Mouse (Mus musculus) large intestine, adult 2 months (tissue): ENCODE measurements around the gene Pom121l2. TPM values are rescaled to one million over a fixed set of nuclear protein-coding genes. Genes with fewer than 3 reads are reported as not detected.

Source experiments
- DNase-seq: peaks from one replicate; pipeline ENCODE4 v3.0.0-alpha.2; 2012; ENCODE audit warnings: low read depth, low spot score
- WGBS: fragments of 180-500 bp; shearing (Covaris S2); methylation state at CpG from one replicate; pipeline ENCODE4 v1.1.7; 2018; 5-methylcytosine and 5-hydroxymethylcytosine counted together
- polyA plus RNA-seq: library from polyadenylated mRNA; depleted of rRNA; stranded (reverse); fragments of >200 nt; gene quantifications from 2 replicates; pipeline ENCODE4 v1.2.3, GENCODE M21; 2012; rRNA removed

Pom121l2 gene
- polyA plus RNA-seq: not detected in 2 replicates

DNA sequence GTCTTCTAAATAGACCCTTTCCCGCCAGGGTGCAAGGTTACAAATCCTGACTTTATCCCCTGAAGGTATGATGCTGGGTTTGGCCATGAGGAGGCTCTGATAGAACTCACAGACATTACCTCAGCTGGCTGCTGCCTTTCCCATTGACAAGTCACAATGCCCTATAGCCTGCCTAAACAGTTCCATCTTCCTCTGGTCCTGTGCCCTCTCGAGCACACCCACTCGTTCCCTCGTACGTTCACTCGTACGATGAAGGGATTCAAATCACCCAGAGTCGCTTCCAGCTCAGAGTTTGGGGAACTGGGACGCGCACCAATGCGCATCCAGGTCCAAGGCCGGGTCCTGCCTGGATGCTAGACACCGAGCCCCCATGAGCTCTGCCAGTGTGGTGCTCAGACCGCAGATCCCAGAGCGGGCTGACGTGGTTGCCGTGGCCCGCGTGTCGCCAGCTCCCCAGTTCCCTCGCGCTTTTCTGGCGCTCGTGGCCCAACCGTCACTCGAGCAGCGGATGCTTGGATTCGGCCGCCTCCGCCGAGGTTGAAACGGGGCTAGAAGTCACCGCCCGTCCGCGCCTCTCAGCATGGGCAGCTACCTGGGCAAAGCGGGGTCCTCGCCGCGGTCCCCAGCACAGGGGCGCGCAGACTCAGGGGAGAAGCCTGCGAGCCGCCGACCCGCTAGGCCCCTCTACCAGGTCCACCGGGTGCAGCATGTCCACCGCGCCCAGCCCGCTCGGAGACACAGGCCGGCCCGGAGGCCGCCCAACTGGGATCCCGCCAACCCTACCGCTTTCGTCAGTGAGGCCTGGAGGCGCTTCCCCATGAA, at the start of gene Pom121l2:
Gene Pom121l2 (plus strand): TSS at position 214 of the 822 bp plus-strand sequence.
- 3% methylated on average over 58 of the region's 58 CpGs for WGBS
- DNase-seq: no peak

DNA sequence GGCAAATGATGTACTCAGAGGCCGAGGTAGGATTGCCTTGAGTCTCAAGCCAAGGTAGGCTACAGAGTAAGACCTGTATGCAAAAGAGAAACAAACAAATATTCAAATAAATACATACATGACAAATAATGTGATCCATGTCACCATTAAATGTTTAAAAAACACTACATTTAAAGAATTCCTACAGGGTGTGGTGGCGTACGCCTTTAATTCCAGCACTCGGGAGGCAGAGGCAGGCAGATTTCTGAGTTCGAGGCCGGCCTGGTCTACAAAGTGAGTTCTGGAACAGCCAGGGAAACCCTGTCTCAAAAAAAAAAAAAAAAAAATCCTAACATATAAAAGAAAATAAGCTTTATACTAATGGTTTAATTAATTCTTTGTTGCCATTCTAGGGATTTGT, 49.3 kb upstream of the Pom121l2 start:
- WGBS: 90% methylated on average over 6 of the region's 6 CpGs
- no peak for DNase-seq

DNA sequence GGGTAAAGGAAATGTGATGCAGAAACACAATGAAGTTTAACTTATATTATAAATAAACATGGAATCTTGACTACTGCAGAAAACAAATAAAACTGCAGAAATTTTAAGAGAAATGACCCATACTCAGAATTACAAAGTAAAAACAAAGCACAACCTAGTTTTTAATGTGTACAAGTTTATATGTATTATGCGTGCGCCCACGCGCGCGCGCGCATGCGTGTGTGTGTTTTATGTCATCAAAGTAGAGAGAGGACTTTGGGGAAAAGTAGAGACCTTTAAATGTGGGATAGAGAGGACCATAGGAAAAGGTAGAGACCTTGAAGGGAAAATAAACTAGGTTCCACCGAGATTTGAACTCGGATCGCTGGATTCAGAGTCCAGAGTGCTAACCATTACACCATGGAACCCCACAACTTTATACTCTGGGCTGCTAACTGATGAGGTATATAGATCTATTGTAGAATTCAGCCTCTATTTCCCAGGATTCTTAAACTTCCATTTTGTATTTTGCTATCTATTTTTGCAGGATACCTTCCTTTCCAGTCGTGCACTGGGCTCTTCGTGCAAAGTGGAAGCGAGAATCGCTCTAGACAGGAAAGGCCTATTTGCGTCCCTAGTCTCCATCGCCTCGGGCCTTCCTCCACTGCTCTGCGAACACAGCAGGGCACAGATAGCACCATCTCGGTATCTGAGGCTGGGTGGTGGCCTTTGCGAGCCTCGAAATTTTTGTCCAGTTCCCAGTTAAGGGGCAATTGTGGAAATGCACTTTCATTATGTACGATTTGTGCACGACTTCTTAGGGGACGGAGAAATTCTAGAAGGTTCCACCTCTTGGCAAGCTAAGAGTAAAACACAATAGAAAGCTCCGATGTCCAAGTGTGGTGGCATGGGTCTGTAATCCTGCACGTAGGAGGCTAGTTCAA, 47.1 kb upstream of the Pom121l2 start:
- WGBS: 62% methylated on average over 28 of the region's 28 CpGs
- no peak for DNase-seq

DNA sequence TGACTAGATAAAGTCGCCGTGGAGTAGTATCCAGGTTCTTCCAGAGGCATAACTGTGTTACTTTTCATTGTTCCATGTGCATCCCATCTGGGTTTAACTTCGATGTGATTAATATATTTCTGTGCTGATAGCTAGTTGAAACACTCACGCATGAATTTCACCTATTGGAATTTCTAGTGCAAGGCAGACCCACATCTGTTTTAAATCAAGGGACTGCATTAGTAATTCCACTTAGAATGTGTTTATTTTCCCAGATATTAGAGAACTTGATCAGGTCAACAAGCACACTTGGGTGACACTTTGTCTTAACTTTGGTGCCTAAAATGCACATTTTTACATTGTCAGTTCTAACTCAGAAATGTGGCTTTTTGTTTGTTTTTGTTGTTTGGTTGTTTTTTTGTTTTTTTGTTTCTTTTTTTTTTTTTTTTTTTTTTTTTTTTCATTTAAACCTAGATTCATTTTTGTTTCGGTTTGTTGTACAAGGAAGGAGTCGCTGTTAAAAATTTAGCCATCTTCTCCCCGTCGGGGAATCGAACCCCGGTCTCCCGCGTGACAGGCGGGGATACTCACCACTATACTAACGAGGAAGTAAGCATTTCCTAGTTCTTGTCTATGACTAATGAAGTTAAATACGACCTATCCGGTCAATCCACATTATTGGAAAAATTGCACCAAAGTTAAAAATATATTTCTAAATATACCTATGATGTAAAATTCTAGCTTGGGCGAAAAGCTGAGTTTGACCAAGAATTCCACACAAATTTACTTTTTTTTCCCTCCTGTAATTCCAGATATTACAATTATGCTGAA, 45.8 kb upstream of the Pom121l2 start:
- WGBS: 24% methylated on average over 17 of the region's 17 CpGs
- no peak for DNase-seq

DNA sequence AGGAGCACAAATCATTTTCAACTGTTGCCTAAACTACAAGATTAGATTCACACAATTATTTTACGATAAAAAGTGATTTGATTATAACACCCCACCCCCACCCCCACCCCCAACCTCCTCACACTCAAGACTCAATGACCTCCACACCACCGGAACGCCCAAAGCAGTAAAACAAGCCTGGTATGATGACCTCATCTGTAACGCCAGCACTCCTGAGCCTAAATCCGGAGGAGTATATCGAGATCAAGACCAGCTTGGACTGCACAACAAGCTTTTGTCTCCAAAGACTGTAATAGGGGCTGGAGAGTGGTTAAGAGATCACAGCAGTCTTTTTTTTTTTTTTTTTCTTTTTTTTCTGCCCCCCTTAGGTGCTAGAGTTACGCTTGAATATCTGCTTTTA, 45.2 kb upstream of the Pom121l2 start:
- 19% methylated on average over 7 of the region's 7 CpGs for WGBS
- no peak for DNase-seq

DNA sequence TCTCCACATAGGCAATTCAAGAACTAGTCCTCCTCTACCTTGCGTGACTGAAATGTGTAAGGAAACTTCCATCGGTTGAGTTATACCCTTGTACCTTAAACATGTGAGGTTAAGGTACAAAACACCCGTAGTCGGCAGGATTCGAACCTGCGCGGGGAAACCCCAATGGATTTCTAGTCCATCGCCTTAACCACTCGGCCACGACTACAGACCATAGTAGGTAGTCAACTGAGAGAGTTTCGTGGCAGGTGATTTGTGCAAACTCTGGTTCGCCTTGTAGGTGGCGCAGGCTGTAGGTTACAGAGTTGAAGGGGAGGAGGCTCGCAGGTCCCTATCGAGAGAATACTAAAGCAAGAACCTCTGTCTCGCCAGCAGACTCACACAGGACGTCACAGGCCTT, 44.0 kb upstream of the Pom121l2 start:
- no peak for DNase-seq
- 19% methylated on average over 17 of the region's 17 CpGs for WGBS

DNA sequence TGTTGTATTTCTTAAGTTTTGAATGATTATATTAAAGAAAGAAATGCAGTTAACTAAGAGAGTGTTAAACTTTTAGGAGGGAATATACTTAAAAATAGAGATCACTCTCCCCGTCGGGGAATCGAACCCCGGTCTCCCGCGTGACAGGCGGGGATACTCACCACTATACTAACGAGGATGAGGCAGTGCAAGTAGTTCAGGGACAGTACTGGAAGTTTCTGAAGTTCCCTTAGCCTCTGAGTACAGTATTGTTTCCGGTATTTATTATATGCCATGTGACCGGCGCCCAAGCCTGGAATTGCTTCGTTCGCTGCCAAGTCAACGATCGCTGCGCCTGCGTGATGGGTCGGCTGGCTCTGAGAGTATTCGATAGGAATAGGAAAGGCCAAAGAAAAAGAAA, 40.8 kb upstream of the Pom121l2 start:
- under 1% methylated on average over 19 of the region's 19 CpGs for WGBS
- peak; percentile 83 for DNase-seq

DNA sequence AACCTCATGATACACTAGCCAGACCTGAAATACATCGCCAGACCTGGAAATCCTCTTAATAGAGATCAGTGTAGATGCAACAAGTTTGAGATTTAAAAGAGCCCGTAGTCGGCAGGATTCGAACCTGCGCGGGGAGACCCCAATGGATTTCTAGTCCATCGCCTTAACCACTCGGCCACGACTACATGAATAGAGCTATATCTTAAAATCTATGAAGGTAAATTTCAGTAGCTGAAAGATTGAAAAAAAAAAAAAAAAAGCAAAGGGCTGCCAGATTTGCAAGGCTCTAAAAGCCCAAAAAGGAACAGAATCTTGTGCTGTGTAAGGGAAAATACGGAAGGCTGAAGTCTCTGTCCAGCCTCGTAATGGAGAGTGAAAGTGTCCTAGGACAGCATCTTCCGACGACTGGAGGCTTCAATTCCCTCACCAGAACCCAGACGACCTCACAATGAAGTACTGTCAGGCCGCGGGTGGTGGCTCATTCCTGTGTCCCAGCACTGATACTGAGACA, 40.1 kb upstream of the Pom121l2 start:
- under 1% methylated on average over 16 of the region's 16 CpGs for WGBS

DNA sequence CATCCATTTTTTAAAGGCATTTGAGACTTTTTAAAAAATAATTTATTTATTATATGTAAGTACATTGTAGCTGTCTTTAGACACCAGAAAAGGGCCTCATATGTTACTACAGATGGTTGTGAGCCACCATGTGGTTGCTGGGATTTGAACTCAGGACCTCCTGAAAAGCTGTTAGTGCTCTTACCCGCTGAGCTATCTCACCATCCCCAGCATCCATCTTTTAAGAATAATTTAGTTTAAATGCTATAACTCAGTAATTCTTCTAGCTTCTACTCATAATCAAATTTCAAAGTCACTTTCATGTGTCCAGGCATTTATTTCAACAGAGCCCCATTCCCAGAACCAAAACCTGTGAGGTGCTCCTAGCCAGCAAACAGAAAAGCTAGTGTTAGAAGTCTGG, 37.4 kb upstream of the Pom121l2 start:
- DNase-seq: no peak

More for the DNA sequence above, 40.1 kb upstream of the Pom121l2 start:
- no peak for DNase-seq

DNA sequence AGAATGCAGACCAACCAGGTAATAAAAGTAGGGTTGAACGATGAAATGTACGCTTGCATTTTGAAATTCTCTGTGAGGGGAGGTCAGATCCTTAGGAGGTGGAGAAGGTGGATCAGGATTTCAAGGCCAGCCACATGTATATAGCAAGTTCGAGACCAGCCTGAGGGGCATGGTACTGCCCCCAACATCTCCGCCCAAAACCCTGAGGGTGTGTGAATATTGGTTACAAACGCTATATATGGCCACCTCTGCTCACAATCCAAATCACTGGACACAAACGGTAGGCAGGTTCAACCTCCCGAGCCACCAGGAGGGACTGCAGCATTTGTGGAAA, 36.4 kb upstream of the Pom121l2 start:
- DNase-seq: no peak
- WGBS: 1% methylated on average over 7 of the region's 7 CpGs

More for the DNA sequence above, 37.4 kb upstream of the Pom121l2 start:
- WGBS: 89% methylated on average over 1 of the region's 1 CpGs

DNA sequence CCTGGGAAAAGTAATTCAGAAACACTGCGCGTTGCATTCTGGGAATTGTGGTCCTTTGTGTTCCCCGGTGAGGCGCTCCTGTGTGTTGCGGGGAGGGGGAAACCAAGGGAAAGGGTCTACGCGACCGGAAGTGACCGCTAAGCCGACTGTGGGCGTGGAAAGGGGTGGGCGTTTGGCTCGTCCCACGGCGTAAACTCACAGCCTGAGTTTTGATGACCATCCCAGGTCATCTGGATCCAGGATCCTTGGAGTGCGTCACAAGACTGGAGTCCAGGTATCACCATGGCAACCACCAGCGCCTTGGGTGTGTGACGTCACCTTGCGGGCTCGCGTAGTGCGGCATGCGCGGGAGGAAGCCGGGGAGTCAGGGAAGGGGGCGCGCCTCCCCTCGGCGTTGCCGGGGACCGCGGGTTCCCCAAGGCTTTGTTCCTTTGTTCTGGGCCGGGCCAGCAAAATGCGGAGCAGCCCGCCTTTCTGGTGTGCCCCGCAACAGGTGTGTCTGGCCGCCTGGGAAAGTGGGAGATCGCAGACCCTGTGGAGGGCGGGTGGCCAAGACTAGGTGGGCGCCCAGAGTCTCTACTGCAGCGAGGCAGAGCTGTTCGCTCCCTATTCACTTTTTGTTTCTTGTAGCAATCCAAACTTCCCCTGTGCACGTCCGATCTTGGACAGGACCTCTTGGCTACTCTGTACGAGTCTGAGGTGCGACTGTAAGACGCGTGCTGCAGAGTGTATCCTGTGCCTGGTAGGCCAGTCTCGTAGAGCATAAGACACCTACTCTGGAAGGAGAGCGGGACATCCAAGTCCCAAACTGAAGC, 35.9 kb upstream of the Pom121l2 start, which contains the start of gene Zfp184:
Gene Zfp184 (plus strand): TSS at position 169 of the 815 bp plus-strand sequence.
- WGBS: under 1% methylated on average over 50 of the region's 50 CpGs

DNA sequence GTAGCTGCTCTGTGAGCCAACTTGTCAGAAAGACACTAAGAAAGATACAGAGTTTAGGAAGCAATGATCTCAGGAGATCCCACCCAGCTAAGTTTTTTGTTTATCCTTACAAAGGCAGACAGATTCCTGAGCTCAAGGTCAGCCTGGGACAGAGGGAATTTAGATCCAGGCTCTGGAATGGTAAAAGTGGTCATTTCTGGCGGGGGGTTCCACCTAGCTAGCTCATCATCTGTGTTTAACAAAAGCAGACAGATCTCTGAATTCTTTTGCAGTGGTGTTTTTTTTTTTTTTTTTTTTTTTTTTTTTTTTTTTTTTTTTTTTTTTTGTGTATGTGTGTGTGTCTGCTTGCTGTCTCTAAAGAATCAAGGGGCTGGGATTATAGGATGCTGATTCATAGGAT, 11.7 kb upstream of the Pom121l2 start:
- WGBS: 48% methylated on average over 1 of the region's 1 CpGs
- DNase-seq: no peak

More for the DNA sequence above, 35.9 kb upstream of the Pom121l2 start, which contains the start of gene Zfp184:
- DNase-seq: peak; percentile 74

DNA sequence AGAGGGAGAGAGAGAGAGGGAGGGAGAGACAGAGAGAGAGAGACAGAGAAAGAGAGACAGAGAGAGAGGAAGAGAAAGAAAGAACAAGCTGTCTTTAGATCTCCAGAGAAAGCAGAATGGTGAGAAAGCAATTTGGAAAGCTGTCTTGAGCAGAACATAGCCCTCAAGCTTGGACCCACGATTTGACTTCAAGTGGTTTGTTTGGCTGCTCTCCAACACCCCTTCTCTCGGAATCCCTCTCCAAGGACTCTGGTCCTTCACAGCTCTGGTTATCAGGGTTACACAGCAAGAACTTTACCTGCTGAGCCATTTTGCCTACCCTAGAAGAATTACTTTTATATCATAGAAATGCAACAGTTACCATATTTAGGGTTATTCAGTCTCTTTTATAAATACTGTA, 11.2 kb upstream of the Pom121l2 start:
- no peak for DNase-seq
- 38% methylated on average over 2 of the region's 2 CpGs for WGBS

DNA sequence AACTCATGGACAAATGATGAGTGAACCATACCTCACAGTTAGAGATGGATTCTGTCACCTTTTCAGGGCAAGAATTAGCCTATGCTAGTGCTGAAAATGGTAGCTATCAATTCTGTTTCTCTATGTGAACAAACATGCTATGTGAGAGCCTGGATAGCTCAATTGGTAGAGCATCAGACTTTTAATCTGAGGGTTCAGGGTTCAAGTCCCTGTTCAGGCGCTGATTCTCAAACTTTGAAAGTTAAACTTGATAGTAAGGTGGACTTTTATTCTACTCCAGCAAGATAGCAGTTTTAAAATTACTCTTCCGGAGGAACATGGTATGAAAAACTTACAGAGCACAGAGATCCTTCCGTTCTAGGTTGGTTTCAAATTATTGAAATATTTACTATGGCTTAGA, 9.4 kb upstream of the Pom121l2 start:
- no peak for DNase-seq
- 46% methylated on average over 3 of the region's 3 CpGs for whole genome bisulfite sequencing

DNA sequence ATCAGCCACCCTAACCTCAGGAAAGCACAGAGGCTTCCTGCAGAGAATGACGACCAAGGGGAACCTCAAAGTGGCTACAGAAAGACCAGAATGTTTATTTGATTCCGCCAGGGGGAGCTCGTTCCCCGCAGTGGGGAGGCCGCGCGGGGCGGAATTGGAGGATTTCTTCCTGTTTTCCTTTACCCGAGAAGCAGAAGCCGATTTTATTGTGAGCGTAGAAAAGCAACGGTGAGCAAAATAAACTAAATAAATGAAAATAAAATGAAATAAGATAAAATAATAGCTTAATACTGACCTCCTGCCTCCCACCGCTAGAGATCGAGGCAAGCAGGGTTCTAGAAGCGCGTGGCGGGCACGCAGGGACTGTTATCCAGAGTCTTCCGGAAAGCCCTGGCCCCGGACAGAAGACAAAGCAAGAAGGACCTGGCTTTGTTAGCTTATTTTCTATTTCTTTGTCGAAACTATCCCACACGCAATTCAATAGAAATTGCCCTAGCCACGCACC, 6.7 kb upstream of the Pom121l2 start:
- DNase-seq: peak; percentile 84
- under 1% methylated on average over 23 of the region's 23 CpGs for WGBS

DNA sequence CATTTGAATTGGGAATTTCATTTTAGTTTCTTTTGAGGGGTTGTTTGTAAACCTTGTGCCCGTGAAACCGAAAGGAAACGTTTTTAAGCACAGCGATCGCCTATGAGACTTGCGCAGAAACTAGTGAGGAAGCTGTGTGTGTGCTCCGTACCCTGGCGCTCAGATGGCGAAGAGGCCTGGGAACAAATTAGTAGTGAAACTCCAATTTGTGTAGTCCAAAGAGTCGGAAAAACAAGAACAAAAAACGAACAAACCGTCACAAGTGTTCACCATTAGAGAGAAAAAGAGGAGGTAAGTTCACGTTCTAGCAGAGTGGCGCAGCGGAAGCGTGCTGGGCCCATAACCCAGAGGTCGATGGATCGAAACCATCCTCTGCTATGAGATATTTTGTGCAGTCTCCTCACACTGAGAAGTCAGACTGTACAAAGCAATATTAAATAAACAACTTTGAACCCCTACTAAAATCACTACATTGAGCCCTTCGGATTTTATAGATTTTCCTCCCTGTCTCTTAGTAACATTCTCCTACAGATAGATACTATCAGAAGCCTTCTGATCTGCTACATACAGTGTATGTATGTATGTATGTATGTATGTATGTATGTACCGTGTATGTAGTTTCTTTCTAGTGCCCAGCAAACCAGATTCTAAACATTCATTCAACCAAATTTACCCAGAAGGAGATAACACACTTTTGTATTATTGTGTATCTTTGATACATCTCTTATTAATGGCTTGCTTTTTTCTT, 6.1 kb upstream of the Pom121l2 start:
- WGBS: 3% methylated on average over 20 of the region's 20 CpGs
- DNase-seq: peak; percentile 54

DNA sequence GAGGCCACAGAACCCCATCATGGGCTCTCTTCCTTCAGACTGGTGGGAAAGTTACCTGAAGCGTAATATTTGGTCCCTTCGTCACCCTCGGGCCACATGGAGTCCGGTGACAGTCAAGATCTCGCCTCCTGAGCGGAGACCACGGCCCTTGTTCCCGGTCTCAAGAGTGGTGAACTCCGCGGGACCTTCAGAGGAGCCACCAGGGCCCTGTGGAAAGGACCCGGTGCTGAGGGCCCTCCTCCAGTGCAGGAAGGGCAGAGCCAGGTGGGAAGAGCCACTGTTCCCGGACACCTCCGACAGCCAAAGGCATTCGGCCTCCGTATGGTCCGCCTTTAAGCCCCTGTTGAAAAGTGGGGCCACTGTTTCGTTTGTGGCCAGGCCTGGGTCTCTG, 804 bp downstream of the Pom121l2 start:
- WGBS: 30% methylated on average over 17 of the region's 17 CpGs
- no peak for DNase-seq

DNA sequence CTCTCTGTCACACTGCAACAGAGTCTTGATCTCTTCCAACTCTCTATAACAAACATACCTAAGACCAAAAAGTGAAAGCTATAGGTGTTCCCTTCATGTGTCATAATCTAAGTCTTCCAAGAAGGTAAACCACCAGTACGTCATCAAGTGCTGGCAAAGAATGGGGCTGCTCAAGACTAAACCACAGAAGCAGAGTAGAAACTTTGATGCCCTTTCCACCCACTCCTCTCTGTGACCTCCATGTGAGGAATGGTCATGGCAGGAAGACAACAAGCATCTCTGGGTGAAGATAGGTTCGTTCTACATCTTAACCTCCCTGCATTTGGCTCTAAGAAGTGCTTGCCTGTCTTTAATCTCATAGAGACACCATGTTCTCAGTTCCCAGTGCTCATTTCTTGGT, 3.5 kb downstream of the Pom121l2 start:
- no peak for DNase-seq

More for the DNA sequence above, 3.5 kb downstream of the Pom121l2 start:
- WGBS: 78% methylated on average over 2 of the region's 2 CpGs
